ENCODE assay signal across 15 mouse cellular contexts in genomic region chr2:19146289-19146688, GRCm38 (mm10). TPM values are rescaled to one million over a fixed set of nuclear protein-coding genes. Genes with fewer than 3 reads are reported as not detected.
A peak's percentile ranks its signal among the peaks of the same experiment; 100 is the strongest.
DNase-seq lines count a peak whose midpoint lies in the region; ATAC-seq and TF ChIP-seq lines count a peak whose summit lies in the region.
"Had no signal": no experiment of that assay in that cellular context is flagged by ENCODE, and none has a peak within 500 bp of the region (broad histone marks: within the 10 kb centered on the region; RNA-seq: fewer than 3 reads in every experiment).

No protein-coding gene starts in this region.

- 37% methylated on average over 6 of the region's 6 CpGs for WGBS in cerebellum, adult 2 months

- DNase-seq in cerebellum, adult 2 months, result no peak
- no peak for DNase-seq in cerebellum, postnatal 4 days (ENCODE audit: low spot score in 2 of 2)
- DNase-seq in kidney, adult 11 months, result peak; percentile 6
- DNase-seq in kidney, adult 18-20 months, result no peak
- peak; percentile 10 to 51 for DNase-seq in kidney, postnatal 25 days
- DNase-seq in cerebellum, adult 8-10 months, result no peak
- DNase-seq in cerebellum, adult 11-12 months, result no peak
- DNase-seq: gastrocnemius, postnatal 10 days; midbrain, embryonic 14.5 days had no signal

- no peak for TF ChIP-seq CTCF in cerebellum, adult 2 months (IDR thresholded peaks at IDR 0.05; ENCODE audit: borderline replicate concordance, insufficient read depth, low read depth, low read length)

- TF ChIP-seq POLR2A in cerebellum, adult 2 months (IDR thresholded peaks at IDR 0.05; ENCODE audit: borderline replicate concordance, insufficient read depth, low read length), result no peak

- ATAC-seq in common myeloid progenitor, adult 5-6 weeks (replicated peaks; ENCODE audit: low read depth, poor library complexity, severe bottlenecking), result peak; percentile 55
- ATAC-seq: inflammation-experienced regulatory T-cells, adult 6 months had no signal

- H3K4me1 ChIP-seq in cerebellum, adult 2 months (ENCODE audit: control insufficient read depth, insufficient read depth, low read length), result no peaks in the 10 kb centered on the region
- H3K4me1 ChIP-seq: forebrain, embryonic 10.5 days had no signal

- no peaks in the 10 kb centered on the region for H3K27me3 ChIP-seq in cerebellum, adult 2 months (ENCODE audit: control insufficient read depth, insufficient read depth, low read length)
- H3K27me3 ChIP-seq: neural tube, embryonic 13.5 days; stomach, embryonic 15.5 days had no signal

- peak overlapping the region; percentile 50; the same call in 1 of the 2 replicates for H3K27ac ChIP-seq in cerebellum, adult 2 months (ENCODE audit: insufficient read depth, low read length)
- H3K27ac ChIP-seq: forebrain, embryonic 10.5 days; neural tube, embryonic 13.5 days; stomach, embryonic 15.5 days had no signal

- H3K4me3 ChIP-seq in cerebellum, adult 2 months (replicated peaks; ENCODE audit: insufficient read depth, low read depth, low read length), result no peak overlapping the region
- H3K4me3 ChIP-seq: forebrain, embryonic 10.5 days; neural tube, embryonic 13.5 days; stomach, embryonic 15.5 days had no signal

RNA-seq across cellular contexts. Expression of gene Armc3, which starts 52.8 kb away (rescaled TPM):
- 0.11 and 0.29 TPM in 2 replicates for polyA plus RNA-seq in cerebellum, adult 2 months (2012; rRNA removed)
- total RNA-seq in common myeloid progenitor, adult 5-6 weeks (2017), result 0.37 and 2.1 TPM in 2 replicates
- total RNA-seq: gastrocnemius, postnatal 10 days had no signal
- polyA plus RNA-seq: G1E had no signal

Comparison
In these comparisons a context has a peak if more than half of its experiments do, and no peak if none do; other contexts are left out.
1. DNase-seq: peak in kidney, adult 11 months (single experiment) and kidney, postnatal 25 days (2 of 2); none in cerebellum, adult 2 months (0 of 2), cerebellum, postnatal 4 days (0 of 2), kidney, adult 18-20 months (single experiment), cerebellum, adult 8-10 months (single experiment) and cerebellum, adult 11-12 months (single experiment).